Mouse (Mus musculus): ENCODE data around the gene Fem1b. TPM values are rescaled to one million over a fixed set of nuclear protein-coding genes. Genes with fewer than 3 reads are reported as not detected.
"Not testable (repeated sequence)": the region's sequence is repeated elsewhere in the genome, so short reads cannot be mapped to it uniquely, and the experiment has no call there.

Gene Fem1b
- polyA plus RNA-seq, 1 experiment from 2014 or later = 33.2 TPM

DNA sequence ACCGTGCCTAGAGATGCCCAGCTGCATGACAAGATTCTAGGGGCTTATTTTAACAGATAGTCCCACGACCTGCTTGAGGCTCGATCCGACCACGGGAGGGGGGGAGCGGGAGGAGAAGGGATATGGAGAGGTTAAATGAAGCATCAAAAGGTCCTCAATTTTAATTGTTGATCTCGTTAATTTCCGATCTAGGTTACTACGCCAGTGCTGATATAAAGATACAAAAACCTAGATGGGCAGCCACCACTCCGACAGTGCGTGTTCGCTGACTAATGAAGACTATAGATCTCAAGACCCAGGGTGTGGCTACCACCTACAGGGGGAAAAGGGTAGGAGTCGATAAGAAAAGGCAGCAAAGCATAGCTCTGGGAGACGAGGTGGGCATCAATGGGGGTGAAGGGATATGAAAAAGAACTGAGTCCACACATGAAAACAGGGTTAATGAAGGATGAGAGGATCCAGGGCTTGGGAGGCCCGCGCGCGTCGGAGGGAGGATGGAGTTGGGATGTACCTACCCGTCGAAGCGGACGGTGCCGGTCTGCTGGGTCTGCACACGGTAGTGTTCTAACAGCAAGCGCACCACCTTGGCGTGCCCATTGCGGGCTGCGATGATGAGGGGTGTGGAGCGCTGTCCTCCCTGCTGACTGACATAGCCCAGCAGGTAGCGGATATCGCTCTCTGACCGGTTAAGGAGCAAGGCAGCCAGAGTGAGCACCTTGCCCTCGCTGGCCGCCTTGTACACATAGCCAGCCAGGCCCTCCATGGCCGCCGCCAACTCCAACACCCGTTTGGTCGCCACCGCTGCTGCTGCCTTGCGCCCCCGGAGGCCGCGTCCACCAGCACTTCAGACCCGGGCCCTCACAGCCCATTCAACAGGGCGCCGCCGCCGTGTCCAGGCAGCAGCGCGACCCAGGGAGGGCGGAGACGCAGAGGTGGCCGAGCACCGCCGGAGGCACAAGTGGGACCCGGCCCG, 905 bp downstream of the Fem1b start:
- Histone ChIP-seq H3K36me3 (ENCODE audit: control insufficient read depth, insufficient read depth, low read length) (no peaks in the 10 kb centered on the region), H3K9ac (ENCODE audit: low read length) (peak overlapping the region; percentile 90), H3K4me1 (replicated peaks; ENCODE audit: control insufficient read depth, insufficient read depth, low read length) (peaks cover 18% of the 10 kb centered on the region), H3K4me3 (ENCODE audit: low read depth, low read length) (peak overlapping the region; percentile 100), H3K9me3 (ENCODE audit: control insufficient read depth, low read length) (no peaks in the 10 kb centered on the region), H3K27ac (ENCODE audit: low read depth) (peak overlapping the region; percentile 96), H3K27me3 (replicated peaks; ENCODE audit: control insufficient read depth, insufficient read depth, low read length) (no peaks in the 10 kb centered on the region), H3K4me2 (ENCODE audit: low read length) (peak overlapping the region; percentile 95)
- peak; percentile 52 for ATAC-seq (replicated peaks; ENCODE audit: low FRiP score, low TSS enrichment, low read depth)
- DNase-seq (ENCODE audit: low spot score) = peak; percentile 73
- WGBS = 1% methylated on average over 58 of the region's 58 CpGs

DNA sequence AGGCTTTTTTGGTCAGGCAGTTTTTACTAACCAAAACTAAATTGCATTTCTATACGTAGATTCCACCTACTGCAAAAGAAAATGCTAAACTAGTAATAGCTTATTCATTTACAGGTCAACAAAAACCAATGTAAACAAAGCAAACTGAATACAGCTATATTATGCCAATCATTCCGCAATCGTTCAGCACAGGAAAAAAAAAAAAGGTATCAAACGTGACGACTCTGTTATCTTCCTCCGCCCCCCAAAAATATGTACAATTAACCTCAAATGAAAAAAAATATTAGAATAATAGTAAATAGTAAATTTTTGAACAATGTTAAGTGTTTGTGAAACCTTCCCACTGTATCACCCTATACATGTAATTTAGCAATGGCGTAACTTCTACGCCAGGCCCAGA, 1.6 kb downstream of the Fem1b start:
- H3K36me3 ChIP-seq (ENCODE audit: control insufficient read depth, insufficient read depth, low read length) = no peaks in the 10 kb centered on the region
- WGBS = 16% methylated on average over 8 of the region's 8 CpGs
- peak overlapping the region; percentile 95 for H3K4me2 ChIP-seq (ENCODE audit: low read length)
- H3K27me3 ChIP-seq (replicated peaks; ENCODE audit: control insufficient read depth, insufficient read depth, low read length) = no peaks in the 10 kb centered on the region
- peaks cover 18% of the 10 kb centered on the region for H3K4me1 ChIP-seq (replicated peaks; ENCODE audit: control insufficient read depth, insufficient read depth, low read length)
- no peaks in the 10 kb centered on the region for H3K9me3 ChIP-seq (ENCODE audit: control insufficient read depth, low read length)
- no peak for ATAC-seq (replicated peaks; ENCODE audit: low FRiP score, low TSS enrichment, low read depth)
- H3K9ac ChIP-seq (ENCODE audit: low read length) = peak overlapping the region; percentile 90
- H3K27ac ChIP-seq (ENCODE audit: low read depth) = no peak overlapping the region
- no peak for DNase-seq (ENCODE audit: low spot score)
- H3K4me3 ChIP-seq (ENCODE audit: low read depth, low read length) = peak overlapping the region; percentile 100

DNA sequence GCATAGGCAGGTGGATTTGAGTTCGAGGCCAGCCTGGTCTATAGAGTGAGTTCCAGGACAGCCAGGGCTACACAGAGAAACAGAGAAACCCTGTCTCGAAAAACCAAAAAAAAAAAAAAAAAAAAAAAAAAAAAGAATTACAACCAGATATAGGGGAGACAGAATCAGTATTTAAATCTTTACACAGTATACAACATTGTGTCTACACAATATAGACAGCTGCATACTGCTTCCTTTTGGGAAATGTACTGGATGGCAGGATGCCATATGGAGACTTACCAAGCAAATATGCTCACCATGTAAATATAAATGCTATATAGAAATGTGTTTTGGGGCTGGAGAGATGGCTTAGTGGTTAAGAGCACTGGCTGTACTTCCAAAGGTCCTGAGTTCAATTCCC, 12.5 kb downstream of the Fem1b start:
- peaks cover 45% of the 10 kb centered on the region for H3K36me3 ChIP-seq (ENCODE audit: control insufficient read depth, insufficient read depth, low read length)
- H3K4me1 ChIP-seq (replicated peaks; ENCODE audit: control insufficient read depth, insufficient read depth, low read length); H3K9ac ChIP-seq (ENCODE audit: low read length); H3K27ac ChIP-seq (ENCODE audit: low read depth); H3K27me3 ChIP-seq (replicated peaks; ENCODE audit: control insufficient read depth, insufficient read depth, low read length); H3K4me3 ChIP-seq (ENCODE audit: low read depth, low read length); DNase-seq (ENCODE audit: low spot score); H3K9me3 ChIP-seq (ENCODE audit: control insufficient read depth, low read length); H3K4me2 ChIP-seq (ENCODE audit: low read length); ATAC-seq (replicated peaks; ENCODE audit: low FRiP score, low TSS enrichment, low read depth): not testable (repeated sequence)
- 88% methylated on average over 2 of the region's 2 CpGs for WGBS

DNA sequence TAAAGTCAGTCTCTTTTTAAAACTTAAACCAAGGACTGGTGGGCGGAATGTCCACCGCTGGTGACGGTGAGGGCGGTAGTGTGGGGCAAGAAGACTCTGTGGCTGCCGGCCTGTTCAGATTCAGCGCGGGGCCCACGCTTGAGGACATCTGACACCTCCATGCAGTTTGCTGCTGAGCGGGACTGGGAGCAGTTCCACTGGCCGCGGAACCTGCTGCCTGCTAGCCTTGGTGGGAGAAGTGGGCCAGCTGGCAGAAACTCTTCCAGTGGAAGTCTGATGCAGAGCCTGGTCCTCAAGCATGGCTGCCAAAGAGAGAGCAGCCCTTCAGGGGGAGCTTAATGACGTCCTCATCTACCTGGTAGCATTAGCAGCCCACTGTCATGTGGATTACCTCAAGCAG, 21.9 kb downstream of the Fem1b start:
- Histone ChIP-seq H3K9ac (ENCODE audit: low read length) (no peak overlapping the region), H3K4me1 (replicated peaks; ENCODE audit: control insufficient read depth, insufficient read depth, low read length) (no peaks in the 10 kb centered on the region), H3K36me3 (ENCODE audit: control insufficient read depth, insufficient read depth, low read length) (peaks cover 22% of the 10 kb centered on the region), H3K27me3 (replicated peaks; ENCODE audit: control insufficient read depth, insufficient read depth, low read length) (no peaks in the 10 kb centered on the region), H3K4me3 (ENCODE audit: low read depth, low read length) (no peak overlapping the region), H3K9me3 (ENCODE audit: control insufficient read depth, low read length) (no peaks in the 10 kb centered on the region), H3K27ac (ENCODE audit: low read depth) (no peak overlapping the region), H3K4me2 (ENCODE audit: low read length) (no peak overlapping the region)
- DNase-seq (ENCODE audit: low spot score) (no peak), ATAC-seq (replicated peaks; ENCODE audit: low FRiP score, low TSS enrichment, low read depth) (no peak)
- WGBS = 89% methylated on average over 12 of the region's 12 CpGs

DNA sequence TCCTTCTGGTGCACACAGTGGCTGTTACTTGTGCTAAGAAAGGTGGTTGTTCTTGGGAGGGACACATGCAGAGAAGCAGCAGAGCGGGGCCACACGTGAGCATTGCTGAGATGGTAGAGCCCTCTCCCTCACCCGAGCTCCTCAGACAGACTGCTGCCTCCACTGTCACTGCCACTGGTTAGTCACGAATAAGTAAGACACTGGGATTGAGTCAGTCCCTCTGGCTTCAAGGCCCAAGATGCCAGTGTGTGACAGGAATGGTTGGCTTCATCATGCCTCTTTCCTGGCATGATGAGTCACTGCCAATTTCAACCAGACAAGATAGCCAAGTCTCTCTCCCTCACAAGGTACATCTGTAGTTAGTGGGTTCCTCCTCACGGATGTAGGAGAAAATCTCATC, 25.0 kb downstream of the Fem1b start:
- ATAC-seq (replicated peaks; ENCODE audit: low FRiP score, low TSS enrichment, low read depth) = no peak
- H3K36me3 ChIP-seq (ENCODE audit: control insufficient read depth, insufficient read depth, low read length) = no peaks in the 10 kb centered on the region
- no peak overlapping the region for H3K27ac ChIP-seq (ENCODE audit: low read depth)
- H3K4me1 ChIP-seq (replicated peaks; ENCODE audit: control insufficient read depth, insufficient read depth, low read length) = no peaks in the 10 kb centered on the region
- no peaks in the 10 kb centered on the region for H3K9me3 ChIP-seq (ENCODE audit: control insufficient read depth, low read length)
- H3K4me3 ChIP-seq (ENCODE audit: low read depth, low read length) = no peak overlapping the region
- no peak for DNase-seq (ENCODE audit: low spot score)
- 73% methylated on average over 5 of the region's 5 CpGs for WGBS
- H3K27me3 ChIP-seq (replicated peaks; ENCODE audit: control insufficient read depth, insufficient read depth, low read length) = no peaks in the 10 kb centered on the region
- H3K9ac ChIP-seq (ENCODE audit: low read length) = no peak overlapping the region
- no peak overlapping the region for H3K4me2 ChIP-seq (ENCODE audit: low read length)

DNA sequence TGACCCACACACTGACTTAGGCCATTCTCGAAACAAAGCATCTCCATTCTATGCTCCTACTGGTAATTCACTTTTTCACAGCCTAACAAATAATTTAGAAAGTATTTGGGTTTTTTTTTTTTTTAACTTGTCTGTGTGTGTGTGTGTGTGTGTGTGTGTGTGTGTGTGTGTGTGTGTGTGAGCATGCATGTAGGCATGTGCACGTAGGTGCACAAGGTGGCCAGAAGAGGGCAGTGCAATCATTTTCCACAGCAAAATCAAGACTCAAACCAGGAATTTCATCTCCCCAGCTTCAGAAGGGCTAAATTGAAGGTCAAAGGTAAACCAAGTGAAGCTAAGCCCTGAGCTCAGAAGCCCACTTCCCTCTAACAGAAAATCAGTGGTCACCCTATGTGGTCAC, 27.5 kb downstream of the Fem1b start:
- Histone ChIP-seq H3K4me2 (ENCODE audit: low read length) (no peak overlapping the region), H3K27ac (ENCODE audit: low read depth) (no peak overlapping the region), H3K9ac (ENCODE audit: low read length) (no peak overlapping the region), H3K36me3 (ENCODE audit: control insufficient read depth, insufficient read depth, low read length) (no peaks in the 10 kb centered on the region), H3K9me3 (ENCODE audit: control insufficient read depth, low read length) (no peaks in the 10 kb centered on the region), H3K27me3 (replicated peaks; ENCODE audit: control insufficient read depth, insufficient read depth, low read length) (no peaks in the 10 kb centered on the region), H3K4me3 (ENCODE audit: low read depth, low read length) (no peak overlapping the region), H3K4me1 (replicated peaks; ENCODE audit: control insufficient read depth, insufficient read depth, low read length) (no peaks in the 10 kb centered on the region)
- ATAC-seq (replicated peaks; ENCODE audit: low FRiP score, low TSS enrichment, low read depth) = no peak
- no peak for DNase-seq (ENCODE audit: low spot score)
- 91% methylated on average over 2 of the region's 2 CpGs for WGBS

DNA sequence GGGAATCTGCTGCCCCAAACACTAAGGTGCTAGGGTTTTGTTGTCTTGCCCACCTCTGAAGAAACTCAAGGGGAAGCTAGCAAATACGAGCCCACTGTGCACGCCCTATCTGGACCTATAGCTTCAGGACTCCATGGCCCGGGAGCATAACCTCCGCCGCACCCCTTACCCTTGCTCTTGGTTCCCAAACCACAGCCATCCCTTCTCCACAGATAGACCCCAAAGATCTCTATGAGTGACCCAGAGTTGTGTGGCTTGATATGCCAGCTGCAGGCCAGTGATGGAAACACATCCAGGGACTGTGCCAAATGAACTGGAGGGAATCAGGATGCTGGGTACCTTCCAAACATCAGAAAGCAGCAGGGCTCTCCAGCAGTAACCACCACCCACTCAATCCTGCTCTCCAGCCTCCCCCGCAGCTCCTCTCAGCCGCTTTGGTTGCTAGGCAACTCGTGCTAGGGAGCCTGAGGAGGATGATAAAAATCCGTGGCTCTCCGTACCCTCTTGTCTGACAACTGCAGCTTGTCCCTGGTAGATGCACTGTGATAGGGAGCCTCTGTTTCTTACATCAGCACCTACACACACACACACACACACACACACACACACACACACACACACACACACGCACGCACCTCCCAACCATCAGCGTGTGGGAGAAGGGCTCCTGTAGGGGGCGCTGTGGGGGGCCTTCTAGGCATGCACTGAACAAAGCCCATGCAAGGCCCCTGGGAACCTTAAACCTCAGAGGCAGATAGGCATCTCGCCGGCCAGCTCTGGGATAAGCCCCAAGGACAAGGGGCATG, 28.6 kb downstream of the Fem1b start:
- Histone ChIP-seq H3K4me2 (ENCODE audit: low read length) (no peak overlapping the region), H3K27ac (ENCODE audit: low read depth) (no peak overlapping the region), H3K27me3 (replicated peaks; ENCODE audit: control insufficient read depth, insufficient read depth, low read length) (no peaks in the 10 kb centered on the region), H3K4me1 (replicated peaks; ENCODE audit: control insufficient read depth, insufficient read depth, low read length) (no peaks in the 10 kb centered on the region; the same call in 1 of the 2 replicates), H3K9me3 (ENCODE audit: control insufficient read depth, low read length) (no peaks in the 10 kb centered on the region), H3K9ac (ENCODE audit: low read length) (no peak overlapping the region), H3K4me3 (ENCODE audit: low read depth, low read length) (no peak overlapping the region), H3K36me3 (ENCODE audit: control insufficient read depth, insufficient read depth, low read length) (no peaks in the 10 kb centered on the region)
- DNase-seq (ENCODE audit: low spot score) = no peak
- ATAC-seq (replicated peaks; ENCODE audit: low FRiP score, low TSS enrichment, low read depth) = no peak; the same call in 1 of the 2 replicates
- WGBS = 42% methylated on average over 16 of the region's 16 CpGs

DNA sequence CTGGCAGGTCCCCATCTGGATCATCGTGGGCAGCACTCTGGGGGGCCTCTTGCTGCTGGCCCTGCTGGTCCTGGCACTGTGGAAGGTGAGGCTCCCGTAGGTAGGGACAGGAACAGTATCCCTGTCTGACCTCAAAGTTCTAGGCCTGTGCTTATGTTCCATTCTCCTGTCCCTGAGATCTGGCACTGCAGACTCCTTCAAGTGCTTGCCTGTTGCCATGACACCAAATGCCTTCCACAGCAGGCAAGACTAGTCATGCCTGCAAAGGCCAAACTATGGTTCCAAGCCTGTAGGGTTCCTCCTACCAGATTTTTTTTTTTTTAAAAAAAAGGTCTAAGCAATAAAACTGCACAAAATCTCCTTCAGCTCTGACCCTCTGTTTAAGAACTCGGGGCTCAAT, 29.8 kb downstream of the Fem1b start:
- Histone ChIP-seq H3K4me2 (ENCODE audit: low read length) (no peak overlapping the region), H3K27ac (ENCODE audit: low read depth) (no peak overlapping the region), H3K4me3 (ENCODE audit: low read depth, low read length) (no peak overlapping the region), H3K4me1 (replicated peaks; ENCODE audit: control insufficient read depth, insufficient read depth, low read length) (no peaks in the 10 kb centered on the region; the same call in 1 of the 2 replicates), H3K9me3 (ENCODE audit: control insufficient read depth, low read length) (no peaks in the 10 kb centered on the region), H3K27me3 (replicated peaks; ENCODE audit: control insufficient read depth, insufficient read depth, low read length) (no peaks in the 10 kb centered on the region), H3K36me3 (ENCODE audit: control insufficient read depth, insufficient read depth, low read length) (no peaks in the 10 kb centered on the region), H3K9ac (ENCODE audit: low read length) (no peak overlapping the region)
- 82% methylated on average over 3 of the region's 3 CpGs for WGBS
- ATAC-seq (replicated peaks; ENCODE audit: low FRiP score, low TSS enrichment, low read depth) (no peak), DNase-seq (ENCODE audit: low spot score) (no peak)
